Comparison of ENCODE assay signal across 7 mouse cellular contexts in genomic region chr5:38479027-38479426, GRCm38 (mm10). TPM values are rescaled to one million over a fixed set of nuclear protein-coding genes. Genes with fewer than 3 reads are reported as not detected.
DNase-seq lines count a peak whose midpoint lies in the region; ATAC-seq and TF ChIP-seq lines count a peak whose summit lies in the region.

No protein-coding gene starts in this region.

- H3K4me2 ChIP-seq in midbrain, postnatal 0 days (ENCODE audit: low read depth, low read length, poor library complexity, severe bottlenecking) = no peak overlapping the region

- 0 out of 2 replicates have a peak, but pooled peaks cover 4% of the 10 kb centered on the region for H3K27me3 ChIP-seq in midbrain, postnatal 0 days (ENCODE audit: insufficient read depth, low read length)

- peak overlapping the region; percentile 42 for H3K27ac ChIP-seq in bone marrow macrophage, adult 2 months (ENCODE audit: insufficient read depth, low read depth, low read length)
- H3K27ac ChIP-seq in midbrain, postnatal 0 days (ENCODE audit: low read depth, low read length) = no peak overlapping the region

- H3K9ac ChIP-seq in midbrain, postnatal 0 days (replicated peaks; ENCODE audit: low read length, poor library complexity, severe bottlenecking) = no peak overlapping the region

- TF ChIP-seq CTCF in bone marrow macrophage, adult 2 months (IDR thresholded peaks at IDR 0.05; ENCODE audit: low read depth, low read length) = no peak
- TF ChIP-seq CTCF in midbrain, postnatal 0 days (IDR thresholded peaks at IDR 0.05) = no peak

- DNase-seq in retina, postnatal 1 day = peak; percentile 37
- DNase-seq in retina, embryonic 14.5 days (ENCODE audit: low spot score) = no peak
- DNase-seq in kidney, postnatal 36 days = peak; percentile 83
- peak; percentile 34 for DNase-seq in midbrain, postnatal 0 days (ENCODE audit: low spot score)

- H3K36me3 ChIP-seq in midbrain, postnatal 0 days (ENCODE audit: insufficient read depth, low read length) = no peaks in the 10 kb centered on the region

- TF ChIP-seq POLR2A in bone marrow macrophage, adult 2 months (IDR thresholded peaks at IDR 0.05; ENCODE audit: borderline replicate concordance, low read depth, low read length) = no peak

- H3K4me3 ChIP-seq in bone marrow macrophage, adult 2 months (ENCODE audit: insufficient read depth, low read length) = peak overlapping the region; percentile 79
- no peak overlapping the region for H3K4me3 ChIP-seq in midbrain, postnatal 0 days (ENCODE audit: low read depth, low read length)

- H3K4me1 ChIP-seq in bone marrow macrophage, adult 2 months (ENCODE audit: control insufficient read depth, insufficient read depth, low read length) = peaks cover 28% of the 10 kb centered on the region
- no peaks in the 10 kb centered on the region for H3K4me1 ChIP-seq in midbrain, postnatal 0 days (ENCODE audit: insufficient read depth, low read length)

- WGBS in midbrain, postnatal 0 days = 28% methylated on average over 4 of the region's 4 CpGs

- peak; percentile 76 for ATAC-seq in granulocyte monocyte progenitor cell, adult 5-6 weeks (replicated peaks; ENCODE audit: poor library complexity, severe bottlenecking)
- peak; percentile 28; the same call in 1 of the 2 replicates for ATAC-seq in midbrain, postnatal 0 days (ENCODE audit: low FRiP score)
- ATAC-seq in activated CD4-positive, CD25-positive, alpha-beta regulatory T cell, adult 4 months = no peak

- H3K9me3 ChIP-seq in midbrain, postnatal 0 days (ENCODE audit: low read length) = no peaks in the 10 kb centered on the region

RNA-seq across cellular contexts. Expression of gene Slc2a9, which starts 23.9 kb away (rescaled TPM):
- 15.0 and 17.9 TPM in 2 replicates for polyA plus RNA-seq in bone marrow macrophage, adult 2 months (2012; ENCODE audit: insufficient read depth, insufficient read length, missing spikeins)
- 13.6 and 17.0 TPM in 2 replicates for total RNA-seq in granulocyte monocyte progenitor cell, adult 5-6 weeks (2014; fragmentation: Nextera tagmentation)
- 8.4 TPM in 2 replicates for total RNA-seq in granulocyte monocyte progenitor cell, adult 5-6 weeks (2017)
- total RNA-seq in midbrain, postnatal 0 days (2014; rRNA removed) = 1.3 and 3.4 TPM in 2 replicates
- 0.44 and 0.93 TPM in 2 replicates for polyA plus RNA-seq in midbrain, postnatal 0 days (2015; fragmentation: Nextera tagmentation; extraction: Ambion mirVana)
- 10 to 100 TPM in 1 of 2 experiments, 1 to 10 TPM in 1; 4.7 to 11.3 TPM for polyA plus RNA-seq in activated CD4-positive, CD25-positive, alpha-beta regulatory T cell, adult 4 months (2017; shearing (Covaris generic))
